Mouse (Mus musculus) gastrocnemius, adult 2 months (tissue): ENCODE results near the gene Rnf149. TPM values are rescaled to one million over a fixed set of nuclear protein-coding genes. Genes with fewer than 3 reads are reported as not detected.
A peak's percentile ranks its signal among the peaks of the same experiment; 100 is the strongest.

Experiments used
- DNase-seq: peaks from one replicate; pipeline ENCODE4 v3.0.0; 2022
- H3K27ac ChIP-seq: fragments of 200-600 bp; 2 replicates; pipeline ENCODE4 v1.8.1; 2022; ENCODE audit warnings: mild to moderate bottlenecking
- H3K4me3 ChIP-seq: fragments of 200-600 bp; 2 replicates; pipeline ENCODE4 v1.8.1; 2022; ENCODE audit warnings: mild to moderate bottlenecking, moderate library complexity
- CTCF ChIP-seq: fragments of 200-600 bp; IDR thresholded peaks from 2 replicates; pipeline ENCODE4 v1.8.1; 2022; ENCODE audit warnings: antibody characterized with exemption, mild to moderate bottlenecking, moderate library complexity
- intact Hi-C: fragments of 180-260 bp; cut with DNase I; formaldehyde crosslinking; loops from one replicate; pipeline ENCODE4 v1.15.1; 2025
- total RNA-seq, 2 experiments: library from RNA; stranded (reverse); gene quantifications; 2 replicates each; pipeline ENCODE4 v1.2.3; 2021

Rnf149 gene
- total RNA-seq, 2 experiments from 2014 or later = 6.9 to 8.3 TPM

- peak overlapping the region; percentile 94 for H3K27ac ChIP-seq
- DNase-seq = peak; percentile 98
- TF ChIP-seq CTCF = no peak
- peak overlapping the region; percentile 93 for H3K4me3 ChIP-seq
- intact Hi-C loops = no loop called here
These were observed 41.5 kb downstream of the Rnf149 start for GRCm38 (mm10) chr1:39535515-39536311.

DNA sequence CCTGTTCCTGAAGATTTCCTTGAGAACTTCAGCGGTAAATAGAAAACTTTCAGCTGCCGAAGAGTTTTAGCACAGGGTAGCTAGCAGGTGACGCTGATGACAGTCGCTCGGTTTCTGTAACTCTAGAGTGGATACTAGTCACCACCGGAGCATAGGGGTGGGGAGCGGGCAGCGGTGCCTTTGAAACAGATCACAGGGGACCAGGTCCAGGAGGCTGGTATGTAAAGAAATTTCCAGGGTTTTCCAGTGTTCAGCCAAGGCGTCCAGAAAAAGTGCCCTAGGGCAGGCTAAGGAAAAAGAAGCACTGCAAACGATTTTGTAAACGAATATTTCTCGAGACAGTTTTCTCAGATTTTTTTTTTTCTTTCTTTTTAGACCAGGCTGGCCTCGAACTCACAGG lies 42.4 kb downstream of the Rnf149 start, which contains the start of gene Cnot11:
TSS of gene Cnot11 (plus strand) at position 162 of the 400 bp plus-strand sequence.
- intact Hi-C loops = no loop called here
- peak within 1 kb of the TSS; percentile 94 for H3K27ac ChIP-seq
- peak within 1 kb of the TSS; percentile 93 for H3K4me3 ChIP-seq
- DNase-seq = no peak
- no peak for TF ChIP-seq CTCF

DNA sequence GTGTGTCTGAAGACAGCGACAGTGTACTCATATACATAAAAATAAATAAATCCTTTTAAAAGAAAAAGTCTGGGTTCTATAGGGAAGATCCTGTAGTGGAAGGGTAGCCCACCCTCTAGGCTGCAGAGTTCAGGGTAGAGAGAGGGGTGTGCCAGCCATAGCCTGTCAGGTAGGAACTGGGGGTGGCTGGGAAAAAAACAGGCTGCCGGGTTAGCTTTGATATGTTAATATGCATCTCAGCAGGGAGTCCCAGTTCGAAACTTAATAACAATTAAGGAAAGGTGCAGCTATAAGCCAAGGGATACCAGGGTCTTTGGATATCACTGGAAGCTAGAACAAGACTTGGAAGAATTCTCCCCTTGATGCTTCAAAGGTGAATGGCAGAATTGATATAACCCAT lies 43.3 kb downstream of the Rnf149 start:
- H3K4me3 ChIP-seq = no peak overlapping the region
- no peak for TF ChIP-seq CTCF
- DNase-seq = no peak
- no peak overlapping the region for H3K27ac ChIP-seq
- intact Hi-C loops = no loop called here

GRCm38 (mm10) chr1:39531036-39531435 lies 46.2 kb downstream of the Rnf149 start:
- TF ChIP-seq CTCF = no peak
- no peak overlapping the region for H3K27ac ChIP-seq
- intact Hi-C loops = loop anchor here (2.0 kb wide), 1 partner anchor 528 kb away; no protein-coding TSS in a partner anchor
- no peak for DNase-seq
- no peak overlapping the region for H3K4me3 ChIP-seq

- no peak overlapping the region for H3K4me3 ChIP-seq
- no peak overlapping the region for H3K27ac ChIP-seq
- peak; percentile 94 for TF ChIP-seq CTCF
- intact Hi-C loops = loop anchor here (2.0 kb wide), 1 partner anchor 528 kb away; no protein-coding TSS in a partner anchor
- peak; percentile 74 for DNase-seq
These were observed 46.8 kb downstream of the Rnf149 start for GRCm38 (mm10) chr1:39530258-39530943.

GRCm38 (mm10) chr1:39528319-39528718 lies 48.9 kb downstream of the Rnf149 start:
- intact Hi-C loops = no loop called here
- no peak for DNase-seq
- Histone ChIP-seq H3K27ac (no peak overlapping the region), H3K4me3 (no peak overlapping the region)
- TF ChIP-seq CTCF = no peak

DNA sequence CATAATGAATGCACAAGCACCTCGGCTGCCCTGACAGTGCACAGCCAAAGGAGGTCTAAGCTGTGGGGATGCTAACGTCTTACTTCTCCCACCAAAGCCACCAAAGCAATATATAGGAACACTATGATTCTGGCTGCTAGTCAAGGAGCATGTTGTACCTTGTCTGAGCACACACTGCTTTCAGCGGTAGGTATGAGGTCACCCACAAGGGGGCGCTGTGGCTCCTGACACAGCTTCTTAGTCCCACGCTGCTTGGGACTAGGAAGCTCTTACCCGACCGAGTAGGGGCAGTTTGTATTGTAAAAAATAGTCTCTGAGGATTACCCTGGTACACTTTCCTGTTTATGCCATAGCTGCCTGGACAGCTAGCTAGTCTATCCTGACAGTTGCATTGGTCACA lies 49.8 kb downstream of the Rnf149 start:
- intact Hi-C loops = no loop called here
- peak; percentile 94 for TF ChIP-seq CTCF
- DNase-seq = peak; percentile 82
- Histone ChIP-seq H3K27ac (no peak overlapping the region), H3K4me3 (no peak overlapping the region)

GRCm38 (mm10) chr1:39526371-39527167 lies 50.6 kb downstream of the Rnf149 start:
- intact Hi-C loops = no loop called here
- no peak for TF ChIP-seq CTCF
- DNase-seq = no peak
- no peak overlapping the region for H3K4me3 ChIP-seq
- H3K27ac ChIP-seq = no peak overlapping the region

DNA sequence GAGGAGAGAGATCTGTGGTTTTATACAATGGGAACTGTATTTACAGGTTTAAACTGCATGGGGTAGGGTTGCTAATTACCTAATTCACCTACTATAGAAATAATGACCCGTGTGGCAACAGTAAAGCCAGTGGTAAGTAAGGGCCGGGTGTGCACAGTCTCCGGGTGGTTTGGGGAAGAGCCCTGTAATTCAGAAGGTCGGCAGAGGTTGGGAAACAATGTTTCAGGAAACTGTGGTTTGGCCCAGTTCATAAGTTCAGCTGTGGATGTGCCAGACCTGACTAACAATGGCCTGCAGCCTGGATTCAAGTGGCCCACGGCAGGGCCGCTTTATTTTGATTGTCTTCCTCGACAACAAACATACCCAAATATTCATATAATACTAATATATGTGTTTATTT lies 51.4 kb downstream of the Rnf149 start:
- H3K27ac ChIP-seq = no peak overlapping the region
- no peak overlapping the region for H3K4me3 ChIP-seq
- intact Hi-C loops = loop anchor here (2.0 kb wide), 1 partner anchor 525 kb away; no protein-coding TSS in a partner anchor
- DNase-seq = no peak
- TF ChIP-seq CTCF = no peak

DNA sequence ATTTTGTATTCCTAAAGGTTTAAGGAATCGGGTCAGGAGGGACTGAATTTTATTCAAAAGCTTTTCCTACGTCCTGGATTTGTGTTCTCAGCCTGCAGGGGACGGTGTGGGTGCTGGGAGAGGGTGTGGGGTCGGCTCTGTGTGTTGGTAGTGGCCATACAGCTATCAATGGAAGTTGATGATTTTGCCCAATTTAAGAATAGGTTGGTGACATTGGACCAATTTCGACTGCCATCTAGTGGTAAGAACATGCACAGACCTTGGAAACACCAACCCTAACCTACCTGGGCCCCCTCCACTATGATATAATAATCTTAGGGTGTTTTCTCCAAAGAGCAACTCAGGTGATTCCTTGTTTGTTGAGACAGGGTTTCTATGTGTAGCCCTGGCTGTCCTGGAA lies 54.7 kb downstream of the Rnf149 start:
- no peak for DNase-seq
- intact Hi-C loops = loop anchor here (2.0 kb wide), 1 partner anchor 130 kb away; no protein-coding TSS in a partner anchor
- Histone ChIP-seq H3K4me3 (no peak overlapping the region), H3K27ac (no peak overlapping the region)
- peak; percentile 83 for TF ChIP-seq CTCF

GRCm38 (mm10) chr1:39521326-39521725 lies 55.9 kb downstream of the Rnf149 start:
- H3K4me3 ChIP-seq = no peak overlapping the region
- no peak for TF ChIP-seq CTCF
- no peak overlapping the region for H3K27ac ChIP-seq
- intact Hi-C loops = no loop called here
- DNase-seq = no peak

GRCm38 (mm10) chr1:39515303-39515991 lies 61.8 kb downstream of the Rnf149 start:
- peak; percentile 81 for DNase-seq
- no peak for TF ChIP-seq CTCF
- no peak overlapping the region for H3K4me3 ChIP-seq
- intact Hi-C loops = no loop called here
- H3K27ac ChIP-seq = peak overlapping the region; percentile 78
